In genomic region chrX:166271489-166271888, GRCm38 (mm10) we compare ENCODE assay signal across 10 mouse cellular contexts. TPM values are rescaled to one million over a fixed set of nuclear protein-coding genes. Genes with fewer than 3 reads are reported as not detected.
DNase-seq lines count a peak whose midpoint lies in the region; ATAC-seq and TF ChIP-seq lines count a peak whose summit lies in the region.
"Had no signal": no experiment of that assay in that cellular context is flagged by ENCODE, and none has a peak within 500 bp of the region (broad histone marks: within the 10 kb centered on the region; RNA-seq: fewer than 3 reads in every experiment).

No protein-coding gene starts in this region.

- H3K27me3 ChIP-seq in hindbrain, embryonic 15.5 days, result no peaks in the 10 kb centered on the region

- no peak for TF ChIP-seq CTCF in olfactory bulb, adult 2 months (IDR thresholded peaks at IDR 0.05; ENCODE audit: insufficient read depth, low read depth, low read length)

- H3K4me1 ChIP-seq in hindbrain, embryonic 15.5 days (replicated peaks), result no peaks in the 10 kb centered on the region
- no peaks in the 10 kb centered on the region for H3K4me1 ChIP-seq in olfactory bulb, adult 2 months (ENCODE audit: control insufficient read depth, insufficient read depth, low read length)

- no peaks in the 10 kb centered on the region for H3K9me3 ChIP-seq in hindbrain, embryonic 15.5 days

- WGBS in hindbrain, embryonic 15.5 days, result 14% methylated on average over 1 of the region's 1 CpGs
- WGBS in olfactory bulb, adult 2 months, result 45% methylated on average over 1 of the region's 1 CpGs

- H3K27ac ChIP-seq in hindbrain, embryonic 15.5 days (replicated peaks), result peak overlapping the region; percentile 69
- H3K27ac ChIP-seq in olfactory bulb, adult 2 months (ENCODE audit: insufficient read depth, low read depth, low read length), result peak overlapping the region; percentile 44; the same call in 1 of the 2 replicates
- H3K27ac ChIP-seq: macrophage had no signal

- no peak for TF ChIP-seq POLR2A in olfactory bulb, adult 2 months (IDR thresholded peaks at IDR 0.05; ENCODE audit: insufficient read depth, low read depth, low read length)

- no peak overlapping the region for H3K9ac ChIP-seq in hindbrain, embryonic 15.5 days

- H3K4me2 ChIP-seq in hindbrain, embryonic 15.5 days, result no peak overlapping the region

- DNase-seq in embryo, embryonic 11 days, result peak; percentile 22
- no peak for DNase-seq in embryo, embryonic 10 days (ENCODE audit: low spot score)
- peak; percentile 41 to 44 for DNase-seq in right cerebral cortex, postnatal 10 days (ENCODE audit: low spot score in 2 of 2)
- DNase-seq in right cerebral cortex, postnatal 14 days, result no peak
- DNase-seq in adrenal gland, postnatal 25 days, result no peak
- no peak for DNase-seq in gastrocnemius, adult 18-20 months (ENCODE audit: low spot score)
- DNase-seq: cerebellum, adult 8-10 months had no signal

- ATAC-seq in hindbrain, embryonic 15.5 days (ENCODE audit: low FRiP score, low read depth), result 0 out of 2 replicates have a peak, but pooled peaks have one; percentile 34

- no peaks in the 10 kb centered on the region for H3K36me3 ChIP-seq in hindbrain, embryonic 15.5 days

- H3K4me3 ChIP-seq in hindbrain, embryonic 15.5 days, result no peak overlapping the region
- H3K4me3 ChIP-seq in olfactory bulb, adult 2 months (ENCODE audit: insufficient read depth, low read depth, low read length), result no peak overlapping the region

RNA-seq across cellular contexts. Expression of gene Gpm6b, which starts 32.8 kb away (rescaled TPM):
- polyA plus RNA-seq in hindbrain, embryonic 15.5 days (2015; fragmentation: Nextera tagmentation; extraction: Ambion mirVana), result 262 and 292 TPM in 2 replicates
- 307 and 403 TPM in 2 replicates for polyA plus RNA-seq in olfactory bulb, adult 2 months (2012; ENCODE audit: insufficient read depth, insufficient read length, low replicate concordance, missing spikeins)
- 4.9 and 5.4 TPM in 2 replicates for total RNA-seq in adrenal gland, postnatal 25 days (2021)
- 1 to 10 TPM; 3.5 to 4.2 TPM for total RNA-seq in gastrocnemius, adult 18-20 months (2021)

Comparison
In these comparisons a context has a peak if more than half of its experiments do, and no peak if none do; other contexts are left out.
1. DNase-seq: peak in embryo, embryonic 11 days (single experiment) and right cerebral cortex, postnatal 10 days (2 of 2); none in embryo, embryonic 10 days (single experiment), right cerebral cortex, postnatal 14 days (single experiment), adrenal gland, postnatal 25 days (single experiment) and gastrocnemius, adult 18-20 months (single experiment).